Mouse (Mus musculus) limb, embryonic 11.5 days (tissue): ENCODE data around the gene Gm5934. TPM values are rescaled to one million over a fixed set of nuclear protein-coding genes. Genes with fewer than 3 reads are reported as not detected.
"Not testable (repeated sequence)": the region's sequence is repeated elsewhere in the genome, so short reads cannot be mapped to it uniquely, and the experiment has no call there.

ENCODE experiments used
- ATAC-seq: fragments of 200-750 bp; cut with Nextera tagmentation; 2 replicates; pipeline ENCODE4 v1.8.0; 2017; ENCODE audit warnings: low read depth; ENCODE audit not compliant: insufficient number of reproducible peaks, low FRiP score, low TSS enrichment
- DNase-seq: peaks from one replicate; pipeline ENCODE4 v3.0.0-alpha.2; 2015; ENCODE audit warnings: low spot score
- H3K27ac ChIP-seq: fragments of 300-500 bp; sonication (generic); replicated peaks from 2 replicates; pipeline ENCODE4 v1.5.1; 2014; ENCODE audit warnings: low read depth, mild to moderate bottlenecking, low read length
- H3K27me3 ChIP-seq: fragments of 300-500 bp; sonication (generic); 2 replicates; pipeline ENCODE4 v1.6.1; 2014; ENCODE audit warnings: mild to moderate bottlenecking, low read length, mixed read lengths; ENCODE audit not compliant: control insufficient read depth, insufficient read depth
- H3K36me3 ChIP-seq: fragments of 300-500 bp; sonication (generic); 2 replicates; pipeline ENCODE4 v1.6.1; 2014; ENCODE audit warnings: mild to moderate bottlenecking, low read length, moderate library complexity, mixed read lengths; ENCODE audit not compliant: control insufficient read depth, insufficient read depth
- H3K4me1 ChIP-seq: fragments of 300-500 bp; sonication (generic); 2 replicates; pipeline ENCODE4 v1.6.1; 2014; ENCODE audit warnings: low read length, mixed read lengths; ENCODE audit not compliant: control insufficient read depth, insufficient read depth
- H3K4me2 ChIP-seq: fragments of 300-500 bp; sonication (generic); 2 replicates; pipeline ENCODE4 v1.6.1; 2014; ENCODE audit warnings: low read depth, mild to moderate bottlenecking, moderate library complexity; ENCODE audit not compliant: severe bottlenecking
- H3K4me3 ChIP-seq: fragments of 300-500 bp; sonication (generic); 2 replicates; pipeline ENCODE4 v1.5.1; 2014; ENCODE audit warnings: low read depth, low read length
- H3K9ac ChIP-seq: fragments of 300-500 bp; sonication (generic); 2 replicates; pipeline ENCODE4 v1.6.1; 2014; ENCODE audit warnings: mild to moderate bottlenecking, low read length
- H3K9me3 ChIP-seq: fragments of 300-500 bp; sonication (generic); 2 replicates; pipeline ENCODE4 v1.6.1; 2016; ENCODE audit warnings: low read length; ENCODE audit not compliant: control insufficient read depth
- WGBS: fragments of 180-500 bp; shearing (Covaris S2); extraction: QIAGEN DNeasy Blood & Tissue Kit; methylation state at CpG from one replicate; pipeline ENCODE4 v1.1.7; 2014; 5-methylcytosine and 5-hydroxymethylcytosine counted together
- polyA plus RNA-seq: library from polyadenylated mRNA; unstranded; fragments of >200 nt; fragmentation: Nextera tagmentation; extraction: Ambion mirVana; gene quantifications from 2 replicates; pipeline ENCODE4 v1.2.1, GENCODE M21; 2014

The Gm5934 gene
- polyA plus RNA-seq, result not detected in 2 replicates

- not testable (repeated sequence) for H3K4me3 ChIP-seq, ATAC-seq, H3K27me3 ChIP-seq, DNase-seq, H3K36me3 ChIP-seq, H3K4me2 ChIP-seq, H3K4me1 ChIP-seq, H3K9me3 ChIP-seq, H3K27ac ChIP-seq, H3K9ac ChIP-seq
- 87% methylated on average over 5 of the region's 5 CpGs for WGBS
Measured at GRCm38 (mm10) chrX:24500660-24501059, at the start of gene Gm5934. Gm5934 (minus strand) TSS chrX:24500760.

Other genes starting within 250 kb of the Gm5934 start
- gene Gm4297, start 74.1 kb upstream of the Gm5934 start, polyA plus RNA-seq, result not detected in 2 replicates